9 mouse cellular contexts compared by ENCODE assay signal in the genomic region with DNA sequence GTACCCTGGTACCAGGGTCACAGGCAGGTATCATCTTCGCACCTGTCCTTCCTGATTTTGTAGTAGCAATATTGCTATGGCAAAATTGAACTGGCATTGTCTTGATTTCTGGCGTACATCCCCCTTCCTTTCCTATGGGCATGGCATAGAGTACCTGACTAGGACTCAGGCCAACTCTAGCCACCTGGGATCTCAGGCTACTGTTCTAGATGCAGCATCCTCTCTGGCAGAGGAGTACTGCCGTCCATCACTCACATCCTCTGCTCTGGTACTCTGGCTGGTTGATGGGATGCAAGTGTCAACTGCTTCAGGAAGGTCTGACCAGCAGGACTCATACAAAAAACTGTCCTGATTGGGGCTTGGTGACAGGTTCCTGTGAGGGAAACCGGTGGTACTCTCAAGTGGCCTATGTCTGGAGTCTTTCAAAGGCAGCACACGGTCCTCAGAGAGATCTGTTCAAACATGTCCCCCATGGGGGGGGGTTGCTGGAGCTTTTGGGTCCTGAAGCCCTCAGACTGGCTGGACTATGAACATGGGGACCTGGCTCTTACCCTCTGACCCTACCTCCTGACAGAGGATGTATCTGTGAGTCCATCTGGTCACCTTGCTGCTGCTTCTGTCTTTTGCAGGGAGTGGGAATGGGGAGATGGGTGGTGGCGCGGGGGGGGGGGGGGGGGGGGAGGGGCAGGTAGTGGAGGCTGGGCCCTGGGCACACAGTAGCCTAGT.
DNase-seq lines count a peak whose midpoint lies in the region; ATAC-seq lines count a peak whose summit lies in the region.
"Had no signal": no experiment of that assay in that cellular context is flagged by ENCODE, and none has a peak within 500 bp of the region (broad histone marks: within the 10 kb centered on the region; RNA-seq: fewer than 3 reads in every experiment).

No protein-coding gene starts in this region.

- H3K4me1 ChIP-seq in kidney, embryonic 16.5 days (ENCODE audit: insufficient read depth, low read length), result no peaks in the 10 kb centered on the region
- peaks cover 11% of the 10 kb centered on the region for H3K4me1 ChIP-seq in forebrain, embryonic 12.5 days
- 0 out of 2 replicates have a peak, but pooled peaks cover 3% of the 10 kb centered on the region for H3K4me1 ChIP-seq in midbrain, embryonic 11.5 days (ENCODE audit: control insufficient read depth, insufficient read depth, low read length)

- H3K9me3 ChIP-seq in kidney, embryonic 16.5 days (ENCODE audit: low read length), result no peaks in the 10 kb centered on the region
- no peaks in the 10 kb centered on the region for H3K9me3 ChIP-seq in forebrain, embryonic 12.5 days
- no peaks in the 10 kb centered on the region for H3K9me3 ChIP-seq in midbrain, embryonic 11.5 days (ENCODE audit: control insufficient read depth, low read length)
- H3K9me3 ChIP-seq: G1E had no signal

- 84% methylated on average over 5 of the region's 7 CpGs for WGBS in kidney, embryonic 16.5 days
- 71% methylated on average over 6 of the region's 7 CpGs for WGBS in forebrain, embryonic 12.5 days
- WGBS in midbrain, embryonic 11.5 days, result 81% methylated on average over 5 of the region's 7 CpGs

- ATAC-seq in kidney, embryonic 16.5 days (ENCODE audit: low FRiP score, low TSS enrichment), result 0 out of 2 replicates have a peak, but pooled peaks have one; percentile 1
- no peak; the same call in 1 of the 2 replicates for ATAC-seq in forebrain, embryonic 12.5 days (ENCODE audit: low FRiP score)
- no peak; the same call in 1 of the 2 replicates for ATAC-seq in midbrain, embryonic 11.5 days (ENCODE audit: low FRiP score)

- DNase-seq in cerebellum, adult 18-20 months, result peak; percentile 26 to 33
- no peak for DNase-seq in cerebellum, postnatal 4 days (ENCODE audit: low spot score in 2 of 2)
- no peak for DNase-seq in kidney, postnatal 4 days
- DNase-seq in midbrain, embryonic 11.5 days (ENCODE audit: low spot score, missing footprints), result peak; percentile 73
- DNase-seq in spleen, postnatal 14 days (ENCODE audit: low spot score in 2 of 2), result no peak
- DNase-seq in spleen, postnatal 36 days (ENCODE audit: low spot score in 2 of 2), result no peak

- H3K36me3 ChIP-seq in kidney, embryonic 16.5 days (ENCODE audit: insufficient read depth, low read length), result no peaks in the 10 kb centered on the region
- H3K36me3 ChIP-seq in forebrain, embryonic 12.5 days (replicated peaks), result no peaks in the 10 kb centered on the region
- no peaks in the 10 kb centered on the region for H3K36me3 ChIP-seq in midbrain, embryonic 11.5 days (ENCODE audit: control insufficient read depth, insufficient read depth, low read length)
- H3K36me3 ChIP-seq: G1E had no signal

- no peak overlapping the region for H3K4me2 ChIP-seq in kidney, embryonic 16.5 days (replicated peaks; ENCODE audit: low read depth, low read length)
- H3K4me2 ChIP-seq in forebrain, embryonic 12.5 days, result no peak overlapping the region
- H3K4me2 ChIP-seq in midbrain, embryonic 11.5 days, result no peak overlapping the region

- H3K4me3 ChIP-seq in kidney, embryonic 16.5 days (ENCODE audit: low read length), result no peak overlapping the region
- no peak overlapping the region for H3K4me3 ChIP-seq in forebrain, embryonic 12.5 days (replicated peaks)
- no peak overlapping the region for H3K4me3 ChIP-seq in midbrain, embryonic 11.5 days (ENCODE audit: low read depth, low read length)

- H3K9ac ChIP-seq in kidney, embryonic 16.5 days (replicated peaks; ENCODE audit: low read length), result no peak overlapping the region
- H3K9ac ChIP-seq in forebrain, embryonic 12.5 days, result no peak overlapping the region
- no peak overlapping the region for H3K9ac ChIP-seq in midbrain, embryonic 11.5 days (ENCODE audit: low read length)

- no peaks in the 10 kb centered on the region for H3K27me3 ChIP-seq in kidney, embryonic 16.5 days (ENCODE audit: insufficient read depth, low read length)
- no peaks in the 10 kb centered on the region for H3K27me3 ChIP-seq in forebrain, embryonic 12.5 days
- H3K27me3 ChIP-seq in midbrain, embryonic 11.5 days (ENCODE audit: control insufficient read depth, insufficient read depth, low read length), result no peaks in the 10 kb centered on the region

- H3K27ac ChIP-seq in kidney, embryonic 16.5 days (ENCODE audit: low read length), result no peak overlapping the region
- 0 out of 2 replicates have a peak overlapping the region, but pooled peaks have one; percentile 65 for H3K27ac ChIP-seq in forebrain, embryonic 12.5 days
- no peak overlapping the region for H3K27ac ChIP-seq in midbrain, embryonic 11.5 days (ENCODE audit: low read depth, low read length)

Comparison
In these comparisons a context has a peak if more than half of its experiments do, and no peak if none do; other contexts are left out.
1. DNase-seq: peak in cerebellum, adult 18-20 months (2 of 2) and midbrain, embryonic 11.5 days (single experiment); none in cerebellum, postnatal 4 days (0 of 2), kidney, postnatal 4 days (0 of 2), spleen, postnatal 14 days (0 of 2) and spleen, postnatal 36 days (0 of 2).